ENCODE assay signal across 8 mouse cellular contexts in the genomic region with DNA sequence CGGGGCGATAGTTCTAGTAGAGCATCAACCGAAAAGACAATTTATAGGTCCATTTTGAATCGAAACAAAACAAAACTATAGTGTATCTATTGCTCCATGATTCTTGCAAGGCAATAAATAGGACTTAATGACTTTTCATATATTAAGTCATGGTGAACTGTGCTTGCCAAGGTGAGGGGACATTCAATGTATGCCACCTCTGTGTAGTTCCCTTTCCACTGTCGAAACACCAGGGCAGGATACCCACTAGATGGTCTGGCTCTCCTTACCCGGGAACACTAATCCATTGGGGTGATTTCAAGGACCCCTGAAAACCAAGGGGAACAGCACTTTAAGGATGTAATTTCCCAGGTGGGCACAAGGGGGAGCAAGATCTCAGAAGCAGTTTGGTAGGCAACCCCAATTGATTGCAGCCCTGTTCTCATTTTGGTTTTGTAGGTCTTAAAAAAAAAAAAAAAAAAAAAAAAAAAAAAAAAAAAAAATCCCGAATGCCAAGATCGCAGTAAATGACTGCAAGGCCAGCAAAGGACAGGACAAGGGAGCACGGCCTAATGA.
DNase-seq lines count a peak whose midpoint lies in the region; ATAC-seq and TF ChIP-seq lines count a peak whose summit lies in the region.

No protein-coding gene starts in this region.

- TF ChIP-seq POLR2A in heart, adult 2 months (IDR thresholded peaks at IDR 0.05; ENCODE audit: insufficient read depth, low read depth, low read length): no peak
- no peak for TF ChIP-seq POLR2A in small intestine, adult 2 months (IDR thresholded peaks at IDR 0.05; ENCODE audit: low read depth, low read length)

- H3K27me3 ChIP-seq in heart, adult 2 months (ENCODE audit: control insufficient read depth, insufficient read depth, low read length): no peaks in the 10 kb centered on the region
- H3K27me3 ChIP-seq in heart, embryonic 12.5 days (replicated peaks): no peaks in the 10 kb centered on the region
- no peaks in the 10 kb centered on the region for H3K27me3 ChIP-seq in lung, postnatal 0 days (replicated peaks; ENCODE audit: insufficient read depth, low read length)
- H3K27me3 ChIP-seq in small intestine, adult 2 months (ENCODE audit: control insufficient read depth, insufficient read depth, low read length): no peaks in the 10 kb centered on the region; the same call in 1 of the 2 replicates

- H3K36me3 ChIP-seq in heart, adult 2 months (ENCODE audit: control insufficient read depth, insufficient read depth, low read length): no peaks in the 10 kb centered on the region
- H3K36me3 ChIP-seq in heart, embryonic 12.5 days: no peaks in the 10 kb centered on the region
- H3K36me3 ChIP-seq in lung, postnatal 0 days (ENCODE audit: insufficient read depth, low read length): no peaks in the 10 kb centered on the region
- H3K36me3 ChIP-seq in small intestine, adult 2 months (ENCODE audit: control insufficient read depth, insufficient read depth, low read length): no peaks in the 10 kb centered on the region

- no peak for ATAC-seq in heart, embryonic 12.5 days (ENCODE audit: insufficient number of reproducible peaks, low FRiP score)
- ATAC-seq in common myeloid progenitor, adult 5-6 weeks (replicated peaks; ENCODE audit: low read depth, poor library complexity, severe bottlenecking): peak; percentile 80
- ATAC-seq in lung, postnatal 0 days: no peak

- no peak overlapping the region for H3K27ac ChIP-seq in heart, adult 2 months
- no peak overlapping the region for H3K27ac ChIP-seq in heart, embryonic 12.5 days (ENCODE audit: poor library complexity, severe bottlenecking)
- no peak overlapping the region for H3K27ac ChIP-seq in lung, postnatal 0 days (ENCODE audit: low read length)
- no peak overlapping the region for H3K27ac ChIP-seq in small intestine, adult 2 months (ENCODE audit: insufficient read depth, low read depth, low read length)

- peak; percentile 10 to 47 for DNase-seq in heart, adult 2 months
- peak; percentile 13 for DNase-seq in thymus, postnatal 14 days
- no peak for DNase-seq in thymus, adult 18-20 months
- peak; percentile 2 for DNase-seq in induced T-regulatory cell, adult 2 months (ENCODE audit: low read depth)
- peak; percentile 73 for DNase-seq in lung, postnatal 0 days (ENCODE audit: low spot score)

- no peak for TF ChIP-seq EP300 in heart, adult 2 months (IDR thresholded peaks at IDR 0.05; ENCODE audit: insufficient read depth, low read depth, low read length)
- TF ChIP-seq EP300 in lung, postnatal 0 days (IDR thresholded peaks at IDR 0.05): no peak

- H3K4me1 ChIP-seq in heart, adult 2 months (ENCODE audit: control insufficient read depth, insufficient read depth, low read length): no peaks in the 10 kb centered on the region
- H3K4me1 ChIP-seq in heart, embryonic 12.5 days (replicated peaks): no peaks in the 10 kb centered on the region
- H3K4me1 ChIP-seq in lung, postnatal 0 days (ENCODE audit: insufficient read depth, low read depth, low read length): no peaks in the 10 kb centered on the region
- H3K4me1 ChIP-seq in small intestine, adult 2 months (ENCODE audit: control insufficient read depth, insufficient read depth, insufficient read length, low read length): no peaks in the 10 kb centered on the region

- peak; percentile 76 for TF ChIP-seq CTCF in heart, adult 2 months (IDR thresholded peaks at IDR 0.05)
- TF ChIP-seq CTCF in lung, postnatal 0 days (IDR thresholded peaks at IDR 0.05): peak; percentile 76
- TF ChIP-seq CTCF in small intestine, adult 2 months (IDR thresholded peaks at IDR 0.05; ENCODE audit: extremely low read depth, insufficient read length, insufficient replicate concordance, low read depth, low read length): peak; percentile 17; the same call in 1 of the 2 replicates

- intact Hi-C loops in heart, adult 2 months (cut with DNase I): loop anchor here (2.0 to 5.0 kb wide), 2 partner anchors 676 to 930 kb away; no protein-coding TSS in a partner anchor

- no peak overlapping the region for H3K9ac ChIP-seq in heart, adult 2 months (ENCODE audit: low read depth, low read length)
- no peak overlapping the region for H3K9ac ChIP-seq in heart, embryonic 12.5 days
- H3K9ac ChIP-seq in lung, postnatal 0 days (replicated peaks; ENCODE audit: low read depth): no peak overlapping the region

- peaks cover 5% of the 10 kb centered on the region for H3K9me3 ChIP-seq in heart, embryonic 12.5 days (replicated peaks)
- H3K9me3 ChIP-seq in lung, postnatal 0 days (ENCODE audit: low read length): no peaks in the 10 kb centered on the region

- 60% methylated on average over 9 of the region's 9 CpGs for WGBS in heart, adult 2 months
- 58% methylated on average over 9 of the region's 9 CpGs for WGBS in heart, embryonic 12.5 days
- WGBS in lung, postnatal 0 days: 61% methylated on average over 9 of the region's 9 CpGs
- WGBS in small intestine, adult 2 months: 60% methylated on average over 9 of the region's 9 CpGs

- no peaks in the 10 kb centered on the region for H3K79me2 ChIP-seq in heart, adult 2 months (replicated peaks; ENCODE audit: control insufficient read depth, insufficient read depth, low read length)

- no peak overlapping the region for H3K4me2 ChIP-seq in heart, embryonic 12.5 days
- H3K4me2 ChIP-seq in lung, postnatal 0 days (replicated peaks; ENCODE audit: low read depth, low read length): no peak overlapping the region

- H3K4me3 ChIP-seq in heart, adult 2 months: no peak overlapping the region
- no peak overlapping the region for H3K4me3 ChIP-seq in heart, embryonic 12.5 days
- no peak overlapping the region for H3K4me3 ChIP-seq in lung, postnatal 0 days (ENCODE audit: low read depth, low read length)
- H3K4me3 ChIP-seq in small intestine, adult 2 months (ENCODE audit: low read depth, low read length): no peak overlapping the region

Comparison
In these comparisons a context has a peak if more than half of its experiments do, and no peak if none do; other contexts are left out.
1. DNase-seq: peak in heart, adult 2 months (2 of 2), thymus, postnatal 14 days (single experiment), induced T-regulatory cell, adult 2 months (single experiment) and lung, postnatal 0 days (single experiment); none in thymus, adult 18-20 months (0 of 2).
2. CTCF ChIP-seq: peak in every context shown above with its lines; median percentile 76 in heart, adult 2 months; 76 in lung, postnatal 0 days; 17 in small intestine, adult 2 months.